Mouse (Mus musculus): ENCODE data around the gene Gpc3.

GRCm38 (mm10) chrX:52603143-52603542, 10.6 kb downstream of the Gpc3 start:
- TF ChIP-seq CTCF (IDR thresholded peaks at IDR 0.05; ENCODE audit: borderline replicate concordance, insufficient read depth, low read depth, low read length): no peak
- TF ChIP-seq POLR2A (IDR thresholded peaks at IDR 0.05; ENCODE audit: borderline replicate concordance, insufficient read depth, low read length): no peak

All from cerebellum, adult 2 months (tissue).